Mouse (Mus musculus) intestine, embryonic 15.5 days (tissue): ENCODE data around the gene Pdcd2. TPM values are rescaled to one million over a fixed set of nuclear protein-coding genes. Genes with fewer than 3 reads are reported as not detected.
A peak's percentile ranks its signal among the peaks of the same experiment; 100 is the strongest.

ENCODE experiments used
- ATAC-seq: fragments of 200-750 bp; cut with Nextera tagmentation; 2 replicates; pipeline ENCODE4 v1.8.0; 2017; ENCODE audit warnings: moderate TSS enrichment, moderate library complexity
- H3K27ac ChIP-seq: fragments of 300-500 bp; sonication (generic); 2 replicates; pipeline ENCODE4 v1.5.1; 2015; ENCODE audit warnings: mild to moderate bottlenecking, inconsistent platforms
- H3K27me3 ChIP-seq: fragments of 300-500 bp; sonication (generic); replicated peaks from 2 replicates; pipeline ENCODE4 v1.6.1; 2015; ENCODE audit warnings: inconsistent platforms
- H3K36me3 ChIP-seq: fragments of 300-500 bp; sonication (generic); 2 replicates; pipeline ENCODE4 v1.6.1; 2015; ENCODE audit warnings: inconsistent platforms
- H3K4me1 ChIP-seq: fragments of 300-500 bp; sonication (generic); replicated peaks from 2 replicates; pipeline ENCODE4 v1.6.1; 2015; ENCODE audit warnings: inconsistent platforms
- H3K4me2 ChIP-seq: fragments of 300-500 bp; sonication (generic); replicated peaks from 2 replicates; pipeline ENCODE4 v1.6.1; 2015; ENCODE audit warnings: mild to moderate bottlenecking, inconsistent platforms
- H3K4me3 ChIP-seq: fragments of 300-500 bp; sonication (generic); replicated peaks from 2 replicates; pipeline ENCODE4 v1.5.1; 2015; ENCODE audit warnings: inconsistent platforms
- H3K9ac ChIP-seq: fragments of 300-500 bp; sonication (generic); 2 replicates; pipeline ENCODE4 v1.6.1; 2015; ENCODE audit warnings: inconsistent platforms
- H3K9me3 ChIP-seq: fragments of 300-500 bp; sonication (generic); 2 replicates; pipeline ENCODE4 v1.6.1; 2016; ENCODE audit warnings: inconsistent platforms
- WGBS: fragments of 180-500 bp; shearing (Covaris S2); methylation state at CpG from one replicate; pipeline ENCODE4 v1.1.7; 2015; 5-methylcytosine and 5-hydroxymethylcytosine counted together
- polyA plus RNA-seq: library from polyadenylated mRNA; unstranded; fragments of >200 nt; fragmentation: Nextera tagmentation; extraction: Ambion mirVana; gene quantifications from 2 replicates; pipeline ENCODE4 v1.2.1, GENCODE M21; 2015

Pdcd2 gene
- polyA plus RNA-seq, 1 experiment from 2014 or later = 57.0 TPM

GRCm38 (mm10) chr17:15535162-15535800 is 8.2 kb upstream of the Pdcd2 start:
- H3K9me3 ChIP-seq = no peaks in the 10 kb centered on the region
- 65% methylated on average over 11 of the region's 11 CpGs for WGBS
- H3K4me1 ChIP-seq = 0 out of 2 replicates have a peak, but pooled peaks cover 4% of the 10 kb centered on the region
- H3K36me3 ChIP-seq = no peaks in the 10 kb centered on the region
- ATAC-seq = no peak
- H3K27me3 ChIP-seq = peaks cover 13% of the 10 kb centered on the region
- H3K4me3 ChIP-seq = no peak overlapping the region
- peak overlapping the region; percentile 89; the same call in 1 of the 2 replicates for H3K4me2 ChIP-seq
- H3K27ac ChIP-seq = no peak overlapping the region
- H3K9ac ChIP-seq = no peak overlapping the region

- ATAC-seq = no peak
- Histone ChIP-seq H3K36me3 (no peaks in the 10 kb centered on the region), H3K4me2 (no peak overlapping the region), H3K4me3 (no peak overlapping the region), H3K9me3 (no peaks in the 10 kb centered on the region), H3K27me3 (peaks cover 3% of the 10 kb centered on the region; the same call in 1 of the 2 replicates), H3K9ac (no peak overlapping the region), H3K4me1 (0 out of 2 replicates have a peak, but pooled peaks cover 3% of the 10 kb centered on the region), H3K27ac (no peak overlapping the region)
- 19% methylated on average over 5 of the region's 5 CpGs for whole genome bisulfite sequencing
Observed at GRCm38 (mm10) chr17:15530141-15530540, 3.0 kb upstream of the Pdcd2 start.

DNA sequence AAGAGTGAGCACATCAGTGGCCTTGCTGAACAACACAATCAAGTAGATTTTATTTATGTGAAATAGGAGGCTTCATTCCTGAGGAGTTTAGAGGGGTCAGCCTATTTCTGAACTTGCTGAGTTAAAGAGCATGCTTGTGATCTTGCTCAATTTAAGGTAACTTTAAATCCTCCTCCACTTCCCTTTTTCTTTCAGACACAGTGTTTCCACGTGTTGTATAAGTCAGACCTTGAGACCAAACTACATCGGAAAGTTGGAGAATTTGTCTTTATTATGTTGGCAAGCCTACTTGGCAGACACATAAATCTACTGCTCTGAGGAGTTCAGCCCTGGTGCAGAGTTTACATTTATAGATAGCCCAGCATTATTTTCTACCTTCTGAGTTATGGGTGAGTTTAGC is 1.8 kb upstream of the Pdcd2 start:
- ATAC-seq = no peak
- no peaks in the 10 kb centered on the region for H3K9me3 ChIP-seq
- no peak overlapping the region for H3K4me3 ChIP-seq
- 0 out of 2 replicates have a peak, but pooled peaks cover 3% of the 10 kb centered on the region for H3K4me1 ChIP-seq
- no peak overlapping the region for H3K9ac ChIP-seq
- no peak overlapping the region for H3K4me2 ChIP-seq
- no peak overlapping the region for H3K27ac ChIP-seq
- H3K36me3 ChIP-seq = 0 out of 2 replicates have a peak, but pooled peaks cover 4% of the 10 kb centered on the region
- WGBS = 69% methylated on average over 2 of the region's 2 CpGs
- H3K27me3 ChIP-seq = no peaks in the 10 kb centered on the region

DNA sequence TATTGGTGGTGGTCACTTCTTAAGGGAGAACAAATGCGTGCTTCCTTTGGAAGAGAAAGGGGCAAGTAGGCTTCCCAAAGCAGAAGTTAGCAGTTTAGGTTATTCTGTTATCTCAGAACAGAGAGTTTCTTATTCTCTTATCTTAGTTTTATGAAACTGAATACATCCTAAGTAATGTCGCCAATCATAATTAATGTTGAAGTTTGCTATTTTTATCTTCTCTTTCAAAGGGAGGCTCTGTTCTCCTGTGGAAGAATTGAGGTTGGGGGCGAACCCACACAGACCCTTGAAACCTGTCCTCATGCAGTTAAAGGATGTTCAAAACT is 673 bp upstream of the Pdcd2 start:
- no peaks in the 10 kb centered on the region for H3K9me3 ChIP-seq
- WGBS = 46% methylated on average over 3 of the region's 3 CpGs
- peak overlapping the region; percentile 83; the same call in 1 of the 2 replicates for H3K9ac ChIP-seq
- no peaks in the 10 kb centered on the region for H3K27me3 ChIP-seq
- 0 out of 2 replicates have a peak, but pooled peaks cover 3% of the 10 kb centered on the region for H3K4me1 ChIP-seq
- no peak overlapping the region for H3K27ac ChIP-seq
- H3K4me2 ChIP-seq = peak overlapping the region; percentile 70
- H3K36me3 ChIP-seq = 0 out of 2 replicates have a peak, but pooled peaks cover 7% of the 10 kb centered on the region
- peak overlapping the region; percentile 85 for H3K4me3 ChIP-seq
- no peak for ATAC-seq

- Histone ChIP-seq H3K4me2 (peak overlapping the region; percentile 70), H3K27me3 (no peaks in the 10 kb centered on the region), H3K4me1 (0 out of 2 replicates have a peak, but pooled peaks cover 3% of the 10 kb centered on the region), H3K9ac (peak overlapping the region; percentile 83), H3K4me3 (peak overlapping the region; percentile 85), H3K27ac (no peak overlapping the region; the same call in 1 of the 2 replicates), H3K9me3 (no peaks in the 10 kb centered on the region), H3K36me3 (0 out of 2 replicates have a peak, but pooled peaks cover 7% of the 10 kb centered on the region)
- WGBS = 7% methylated on average over 10 of the region's 10 CpGs
- ATAC-seq = no peak
Observed at GRCm38 (mm10) chr17:15526304-15526703, 797 bp downstream of the Pdcd2 start.

DNA sequence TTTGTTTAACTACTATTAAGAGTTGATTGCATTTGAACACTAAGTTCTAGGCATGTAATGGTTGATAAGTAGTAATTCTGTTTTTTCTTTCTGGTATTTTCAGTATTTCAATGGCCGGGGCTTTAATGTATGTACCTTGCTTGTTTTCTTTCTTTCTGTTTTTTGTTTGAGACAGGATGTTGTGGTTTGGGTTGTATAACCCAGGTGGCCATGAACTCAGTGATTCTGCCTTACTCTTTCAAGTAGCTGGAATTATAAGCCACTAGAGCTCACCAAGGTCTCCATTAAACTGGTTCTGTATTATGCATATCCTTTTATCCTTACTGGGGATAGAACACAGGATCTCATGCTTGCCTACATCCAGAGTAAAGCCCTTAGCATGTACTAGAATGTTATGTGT is 8.3 kb downstream of the Pdcd2 start:
- ATAC-seq = no peak
- Histone ChIP-seq H3K4me2 (no peak overlapping the region), H3K9ac (no peak overlapping the region), H3K9me3 (no peaks in the 10 kb centered on the region), H3K27ac (no peak overlapping the region), H3K27me3 (no peaks in the 10 kb centered on the region), H3K4me3 (no peak overlapping the region), H3K4me1 (no peaks in the 10 kb centered on the region), H3K36me3 (peaks cover 48% of the 10 kb centered on the region)
- WGBS = 97% methylated on average over 1 of the region's 1 CpGs

GRCm38 (mm10) chr17:15518186-15518585 is 8.9 kb downstream of the Pdcd2 start:
- H3K4me2 ChIP-seq = no peak overlapping the region
- no peak overlapping the region for H3K9ac ChIP-seq
- no peaks in the 10 kb centered on the region for H3K4me1 ChIP-seq
- peaks cover 52% of the 10 kb centered on the region for H3K36me3 ChIP-seq
- 93% methylated on average over 5 of the region's 5 CpGs for WGBS
- H3K4me3 ChIP-seq = no peak overlapping the region
- no peak for ATAC-seq
- no peaks in the 10 kb centered on the region for H3K9me3 ChIP-seq
- no peak overlapping the region for H3K27ac ChIP-seq
- no peaks in the 10 kb centered on the region for H3K27me3 ChIP-seq

GRCm38 (mm10) chr17:15517776-15518175 is 9.3 kb downstream of the Pdcd2 start:
- no peaks in the 10 kb centered on the region for H3K4me1 ChIP-seq
- no peak for ATAC-seq
- H3K4me3 ChIP-seq = no peak overlapping the region
- H3K4me2 ChIP-seq = no peak overlapping the region
- no peaks in the 10 kb centered on the region for H3K9me3 ChIP-seq
- H3K9ac ChIP-seq = no peak overlapping the region
- 76% methylated on average over 5 of the region's 5 CpGs for WGBS
- peaks cover 49% of the 10 kb centered on the region for H3K36me3 ChIP-seq
- H3K27ac ChIP-seq = no peak overlapping the region
- H3K27me3 ChIP-seq = no peaks in the 10 kb centered on the region

DNA sequence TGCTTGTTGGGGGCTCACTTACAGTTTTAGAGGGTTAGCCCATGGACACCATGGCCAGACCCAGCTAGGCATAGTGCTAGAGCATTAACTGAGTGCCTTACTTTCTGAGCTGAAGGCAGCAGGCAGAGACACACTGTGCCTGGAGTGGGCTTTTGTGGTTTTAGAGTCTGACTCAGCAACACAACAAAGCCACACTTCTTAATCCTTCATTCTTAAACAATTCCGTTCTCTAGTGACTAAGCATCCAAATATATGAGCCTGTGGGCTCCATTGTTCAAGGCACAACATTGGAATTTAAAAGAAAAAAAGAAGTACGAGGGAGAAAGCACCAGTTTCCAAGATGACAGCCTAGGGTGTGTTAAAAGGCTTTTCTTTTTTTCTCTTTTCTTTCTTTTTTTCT is 16.4 kb downstream of the Pdcd2 start:
- Histone ChIP-seq H3K4me2 (no peak overlapping the region), H3K27me3 (no peaks in the 10 kb centered on the region), H3K36me3 (peaks cover 63% of the 10 kb centered on the region), H3K4me3 (no peak overlapping the region), H3K27ac (no peak overlapping the region), H3K9me3 (no peaks in the 10 kb centered on the region), H3K9ac (no peak overlapping the region), H3K4me1 (no peaks in the 10 kb centered on the region)
- WGBS = 93% methylated on average over 2 of the region's 2 CpGs
- no peak for ATAC-seq

GRCm38 (mm10) chr17:15499656-15500394 is 27.3 kb downstream of the Pdcd2 start, which contains the start of the genes Psmb1 and Tbp:
Gene Psmb1, minus strand, starts transcription at chr17:15499751.
Gene Tbp, plus strand, starts transcription at chr17:15499888.
- peak; percentile 93 for ATAC-seq

DNA sequence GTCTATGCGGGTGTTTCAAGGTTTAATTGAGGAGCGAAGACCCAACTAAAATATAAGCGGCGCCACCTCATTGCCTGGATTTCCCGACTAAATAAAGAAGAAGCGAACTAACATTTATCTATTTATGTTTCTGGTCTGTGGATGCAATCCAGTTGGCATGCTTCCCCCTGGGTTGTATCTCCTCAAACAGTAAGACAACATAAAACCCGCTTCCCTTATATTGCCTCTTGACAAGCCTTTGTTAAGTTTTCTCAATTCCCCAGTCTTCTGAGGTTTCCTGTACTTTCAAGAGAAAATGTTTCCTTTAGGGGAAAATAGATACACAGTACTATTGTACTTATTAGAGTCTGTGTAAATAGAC is 28.4 kb downstream of the Pdcd2 start:
- no peak for ATAC-seq
- H3K4me3 ChIP-seq = peak overlapping the region; percentile 97
- 0 out of 2 replicates have a peak overlapping the region, but pooled peaks have one; percentile 2 for H3K27ac ChIP-seq
- peak overlapping the region; percentile 92; the same call in 1 of the 2 replicates for H3K9ac ChIP-seq
- H3K9me3 ChIP-seq = no peaks in the 10 kb centered on the region
- peaks cover 11% of the 10 kb centered on the region for H3K4me1 ChIP-seq
- WGBS = 43% methylated on average over 7 of the region's 7 CpGs
- H3K4me2 ChIP-seq = peak overlapping the region; percentile 69
- H3K36me3 ChIP-seq = 0 out of 2 replicates have a peak, but pooled peaks cover 2% of the 10 kb centered on the region
- H3K27me3 ChIP-seq = no peaks in the 10 kb centered on the region

More at GRCm38 (mm10) chr17:15499656-15500394, 27.3 kb downstream of the Pdcd2 start, which contains the start of the genes Psmb1 and Tbp:
- no peaks in the 10 kb centered on the region for H3K27me3 ChIP-seq
- peaks cover 11% of the 10 kb centered on the region for H3K4me1 ChIP-seq
- peak within 1 kb of the TSS; percentile 97 for H3K4me3 ChIP-seq
- H3K4me2 ChIP-seq = peak within 1 kb of the TSS; percentile 69
- WGBS = under 1% methylated on average over 63 of the region's 63 CpGs
- no peaks in the 10 kb centered on the region for H3K9me3 ChIP-seq
- peaks cover 10% of the 10 kb centered on the region for H3K36me3 ChIP-seq
- H3K27ac ChIP-seq = peak within 1 kb of the TSS; percentile 72
- peak within 1 kb of the TSS; percentile 92 for H3K9ac ChIP-seq
